Mouse (Mus musculus) limb, embryonic 15.5 days (tissue): Measurements from ENCODE around the gene Mturn. TPM values are rescaled to one million over a fixed set of nuclear protein-coding genes. Genes with fewer than 3 reads are reported as not detected.

ENCODE experiments used
- ATAC-seq: fragments of 200-750 bp; cut with Nextera tagmentation; 2 replicates; pipeline ENCODE4 v1.8.0; 2017; ENCODE audit warnings: low read depth, moderate TSS enrichment; ENCODE audit not compliant: insufficient number of reproducible peaks, low FRiP score, low TSS enrichment
- H3K27ac ChIP-seq: fragments of 300-500 bp; sonication (generic); 2 replicates; pipeline ENCODE4 v1.5.1; 2015; ENCODE audit warnings: moderate library complexity, mild to moderate bottlenecking, inconsistent platforms
- H3K27me3 ChIP-seq: fragments of 300-500 bp; sonication (generic); 2 replicates; pipeline ENCODE4 v1.6.1; 2015; ENCODE audit warnings: inconsistent platforms
- H3K36me3 ChIP-seq: fragments of 300-500 bp; sonication (generic); 2 replicates; pipeline ENCODE4 v1.6.1; 2015; ENCODE audit warnings: inconsistent platforms
- H3K4me1 ChIP-seq: fragments of 300-500 bp; sonication (generic); 2 replicates; pipeline ENCODE4 v1.6.1; 2015; ENCODE audit warnings: inconsistent platforms
- H3K4me2 ChIP-seq: fragments of 300-500 bp; sonication (generic); 2 replicates; pipeline ENCODE4 v1.6.1; 2015; ENCODE audit warnings: mild to moderate bottlenecking, inconsistent platforms
- H3K4me3 ChIP-seq: fragments of 300-500 bp; sonication (generic); 2 replicates; pipeline ENCODE4 v1.5.1; 2015; ENCODE audit warnings: mild to moderate bottlenecking, inconsistent platforms
- H3K9ac ChIP-seq: fragments of 300-500 bp; sonication (generic); 2 replicates; pipeline ENCODE4 v1.6.1; 2015; ENCODE audit warnings: inconsistent platforms
- H3K9me3 ChIP-seq: fragments of 300-500 bp; sonication (generic); 2 replicates; pipeline ENCODE4 v1.6.1; 2016; ENCODE audit warnings: inconsistent platforms
- WGBS: fragments of 180-500 bp; shearing (Covaris S2); methylation state at CpG from one replicate; pipeline ENCODE4 v1.1.7; 2015; 5-methylcytosine and 5-hydroxymethylcytosine counted together
- polyA plus RNA-seq: library from polyadenylated mRNA; unstranded; fragments of >200 nt; fragmentation: Nextera tagmentation; extraction: Ambion mirVana; gene quantifications from 2 replicates; pipeline ENCODE4 v1.2.1, GENCODE M21; 2015

The Mturn gene
- polyA plus RNA-seq, 1 experiment from 2014 or later, result 10.6 TPM

DNA sequence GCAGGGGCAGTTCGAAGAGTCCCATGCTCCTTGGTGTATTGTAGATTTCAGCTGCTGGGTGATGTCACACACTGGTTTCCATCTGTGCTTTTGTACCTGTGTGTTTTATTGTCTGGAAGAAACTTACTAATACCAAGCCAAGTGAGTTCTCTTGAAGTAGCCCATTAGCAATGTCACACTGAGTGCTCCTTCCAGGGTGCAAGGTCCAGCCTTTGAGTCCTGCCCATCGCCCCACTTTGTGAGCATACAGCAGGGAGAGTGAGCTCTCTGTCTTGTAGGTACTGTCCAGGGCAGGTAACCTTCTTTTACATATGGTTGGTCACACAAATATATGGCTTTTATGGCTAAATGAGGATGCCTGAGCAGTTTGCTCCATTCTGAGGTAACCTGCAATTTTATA, 19.1 kb downstream of the Mturn start:
- H3K36me3 ChIP-seq, result no peaks in the 10 kb centered on the region
- no peak overlapping the region for H3K4me2 ChIP-seq
- no peak overlapping the region for H3K4me3 ChIP-seq
- peaks cover 21% of the 10 kb centered on the region for H3K4me1 ChIP-seq
- no peak for ATAC-seq
- H3K9ac ChIP-seq, result no peak overlapping the region
- no peaks in the 10 kb centered on the region for H3K9me3 ChIP-seq
- H3K27ac ChIP-seq, result no peak overlapping the region
- H3K27me3 ChIP-seq, result peaks cover 17% of the 10 kb centered on the region
- 86% methylated on average over 2 of the region's 2 CpGs for WGBS

DNA sequence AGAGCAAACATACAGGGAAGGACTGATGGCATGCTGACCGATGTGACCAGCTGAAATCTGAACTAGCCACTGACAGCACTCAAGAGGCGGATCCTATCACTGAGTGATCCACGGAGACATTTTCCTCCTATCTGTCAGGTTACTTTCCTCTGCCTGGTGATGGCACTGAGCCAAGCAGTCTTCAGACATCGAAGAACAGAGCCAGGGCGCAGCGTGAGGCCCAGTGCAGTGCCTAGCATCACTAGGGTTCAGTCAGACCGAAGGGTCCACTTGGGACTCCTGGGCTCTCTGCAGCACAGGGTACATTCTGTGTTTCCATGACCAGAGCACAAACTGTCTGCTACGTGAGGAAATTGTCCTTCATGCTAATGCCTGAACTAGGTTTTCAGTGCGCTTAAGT, 20.5 kb downstream of the Mturn start:
- ATAC-seq, result no peak
- Histone ChIP-seq H3K4me2 (no peak overlapping the region), H3K27me3 (peaks cover 17% of the 10 kb centered on the region), H3K9ac (no peak overlapping the region), H3K4me1 (peaks cover 24% of the 10 kb centered on the region), H3K4me3 (no peak overlapping the region), H3K36me3 (no peaks in the 10 kb centered on the region), H3K9me3 (no peaks in the 10 kb centered on the region), H3K27ac (no peak overlapping the region)
- WGBS, result 67% methylated on average over 9 of the region's 9 CpGs

DNA sequence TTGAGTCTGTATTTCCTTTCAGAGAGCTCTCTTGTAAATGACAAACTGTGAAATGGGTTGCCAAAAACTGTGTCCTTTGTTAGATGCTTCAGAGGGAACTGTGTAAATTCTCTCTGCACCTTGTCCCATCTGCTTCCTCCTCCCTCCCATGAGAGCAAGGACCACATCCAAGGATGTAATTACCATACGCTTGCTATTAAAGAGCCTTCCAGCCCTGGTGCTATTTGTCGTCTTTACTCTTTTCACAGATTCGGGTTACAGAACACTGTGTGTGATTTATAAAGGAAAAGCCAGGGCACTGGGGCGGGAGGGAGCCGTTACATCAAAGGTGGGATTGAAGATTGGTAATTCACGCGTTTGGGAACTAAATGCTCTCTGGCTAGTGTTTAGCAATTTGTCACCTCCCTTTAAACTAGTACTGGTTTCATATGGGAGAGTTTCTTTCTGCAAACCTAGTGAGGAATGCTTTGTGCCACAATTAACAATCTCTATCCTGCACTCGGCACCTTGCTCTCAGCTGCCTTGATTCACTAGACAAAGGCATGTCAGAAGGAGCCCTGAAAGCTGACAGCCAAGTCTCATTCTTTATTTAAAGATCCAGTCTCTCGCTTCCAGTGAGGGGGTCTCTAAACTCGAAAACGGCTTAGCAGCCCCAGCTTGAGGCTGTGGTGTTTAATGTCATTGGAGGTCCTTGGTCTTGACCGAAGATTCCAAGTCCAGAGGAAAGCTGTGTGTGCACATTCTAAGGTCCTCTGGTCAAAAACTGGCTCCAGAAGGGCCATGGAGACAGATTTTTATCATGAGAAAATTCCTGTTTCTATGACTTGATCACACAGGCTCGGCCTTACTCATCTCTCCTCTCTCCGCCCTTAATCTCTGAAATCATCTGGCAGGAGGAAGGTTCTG, 22.5 kb downstream of the Mturn start:
- no peaks in the 10 kb centered on the region for H3K36me3 ChIP-seq
- H3K9me3 ChIP-seq, result no peaks in the 10 kb centered on the region
- H3K9ac ChIP-seq, result no peak overlapping the region
- WGBS, result 16% methylated on average over 14 of the region's 14 CpGs
- H3K4me3 ChIP-seq, result no peak overlapping the region
- no peak overlapping the region for H3K4me2 ChIP-seq
- ATAC-seq, result no peak
- H3K27ac ChIP-seq, result no peak overlapping the region
- H3K4me1 ChIP-seq, result peaks cover 19% of the 10 kb centered on the region
- H3K27me3 ChIP-seq, result peaks cover 17% of the 10 kb centered on the region

DNA sequence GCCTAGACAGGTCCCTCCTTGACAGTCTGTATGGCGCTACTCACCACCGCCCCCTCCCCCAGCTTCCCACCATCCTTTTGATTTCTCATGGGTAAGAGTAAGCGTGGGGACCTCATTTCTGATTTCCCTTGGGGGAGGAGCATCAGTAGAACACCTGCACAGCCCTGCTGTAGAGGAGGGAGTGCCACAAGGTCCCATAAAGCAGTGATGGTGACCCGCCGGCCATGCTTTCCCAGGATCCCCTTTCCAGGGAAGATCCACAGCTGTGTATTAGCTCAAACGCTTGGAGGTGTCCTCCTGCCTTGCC, 23.1 kb downstream of the Mturn start:
- H3K27me3 ChIP-seq, result peaks cover 17% of the 10 kb centered on the region
- no peaks in the 10 kb centered on the region for H3K36me3 ChIP-seq
- no peak for ATAC-seq
- H3K4me3 ChIP-seq, result no peak overlapping the region
- no peak overlapping the region for H3K4me2 ChIP-seq
- no peak overlapping the region for H3K9ac ChIP-seq
- no peak overlapping the region for H3K27ac ChIP-seq
- WGBS, result 32% methylated on average over 6 of the region's 6 CpGs
- H3K9me3 ChIP-seq, result no peaks in the 10 kb centered on the region
- H3K4me1 ChIP-seq, result peaks cover 16% of the 10 kb centered on the region; the same call in 1 of the 2 replicates

DNA sequence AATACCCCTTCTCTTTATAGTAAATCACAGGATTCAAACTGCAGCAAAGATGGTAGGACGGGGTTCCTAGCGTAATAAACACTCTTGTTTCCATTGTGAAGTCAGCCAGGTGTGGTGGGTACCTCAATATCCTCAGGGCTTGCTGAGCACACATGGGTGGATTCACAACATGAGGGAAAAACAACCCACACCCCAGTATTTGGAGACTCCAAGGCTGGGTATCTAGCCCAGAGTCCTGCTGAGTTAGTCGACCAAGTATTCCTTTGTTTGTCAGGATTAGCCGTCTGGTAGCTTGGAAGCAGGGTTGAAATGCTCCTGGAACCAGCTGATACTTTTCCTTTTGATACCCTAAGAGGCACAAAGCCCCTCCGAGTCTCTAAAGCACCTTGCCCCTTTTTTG, 23.4 kb downstream of the Mturn start:
- no peak overlapping the region for H3K4me2 ChIP-seq
- H3K4me3 ChIP-seq, result no peak overlapping the region
- H3K27ac ChIP-seq, result no peak overlapping the region
- ATAC-seq, result no peak
- 32% methylated on average over 5 of the region's 5 CpGs for WGBS
- peaks cover 16% of the 10 kb centered on the region; the same call in 1 of the 2 replicates for H3K4me1 ChIP-seq
- H3K36me3 ChIP-seq, result no peaks in the 10 kb centered on the region
- H3K27me3 ChIP-seq, result peaks cover 17% of the 10 kb centered on the region
- H3K9me3 ChIP-seq, result no peaks in the 10 kb centered on the region
- H3K9ac ChIP-seq, result no peak overlapping the region

DNA sequence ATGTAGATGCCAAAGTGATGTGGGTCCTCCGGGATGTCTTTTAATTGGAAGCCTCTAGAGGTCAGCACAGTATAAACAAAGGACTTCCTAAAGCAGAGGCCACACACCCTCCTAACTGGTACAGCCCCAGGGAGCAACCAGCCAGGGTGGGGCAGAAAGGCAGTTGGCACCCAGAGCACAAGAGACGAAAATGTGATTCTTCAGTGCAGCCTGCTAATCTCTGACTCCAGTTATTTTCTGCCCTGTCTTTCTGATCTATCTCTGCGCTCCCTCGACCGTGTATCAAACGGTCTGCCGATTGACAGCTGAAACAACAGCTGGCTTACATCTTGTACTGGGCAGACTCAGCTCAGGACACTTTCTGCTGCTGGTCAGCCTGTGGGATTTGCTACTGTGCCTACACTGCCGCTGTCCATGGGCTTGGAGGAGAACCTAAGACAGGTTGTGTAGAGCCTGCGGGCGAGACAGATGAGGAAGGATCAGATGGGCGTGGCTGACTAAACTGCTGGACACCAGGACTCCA, 24.0 kb downstream of the Mturn start:
- Histone ChIP-seq H3K4me2 (peak overlapping the region; percentile 20; the same call in 1 of the 2 replicates), H3K36me3 (no peaks in the 10 kb centered on the region), H3K9me3 (no peaks in the 10 kb centered on the region), H3K27ac (no peak overlapping the region), H3K27me3 (peaks cover 14% of the 10 kb centered on the region), H3K4me3 (no peak overlapping the region), H3K9ac (no peak overlapping the region), H3K4me1 (peaks cover 16% of the 10 kb centered on the region; the same call in 1 of the 2 replicates)
- WGBS, result 22% methylated on average over 11 of the region's 11 CpGs
- ATAC-seq, result no peak

DNA sequence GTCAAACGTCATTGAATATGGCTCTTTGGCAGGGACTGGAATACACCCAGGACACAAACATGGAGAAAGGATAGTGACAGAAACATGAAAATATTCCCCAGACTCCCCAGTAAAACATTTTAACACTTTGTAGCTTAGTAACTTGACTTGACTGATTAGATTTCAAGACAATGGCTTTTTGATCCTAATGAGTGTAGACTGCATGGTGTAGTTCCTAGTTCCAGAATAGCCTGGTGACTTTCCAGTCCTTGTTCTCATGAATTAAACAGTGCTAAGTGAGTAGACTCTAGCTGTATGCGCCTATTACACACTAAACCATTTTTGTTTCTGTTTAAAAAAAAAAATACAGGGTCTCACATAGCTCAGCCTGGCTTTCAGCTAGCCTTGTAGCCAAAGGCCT, 24.7 kb downstream of the Mturn start:
- Histone ChIP-seq H3K4me1 (peaks cover 16% of the 10 kb centered on the region; the same call in 1 of the 2 replicates), H3K27ac (no peak overlapping the region), H3K9me3 (no peaks in the 10 kb centered on the region), H3K4me2 (no peak overlapping the region), H3K36me3 (no peaks in the 10 kb centered on the region), H3K9ac (no peak overlapping the region), H3K4me3 (no peak overlapping the region), H3K27me3 (peaks cover 13% of the 10 kb centered on the region)
- no peak for ATAC-seq
- 66% methylated on average over 2 of the region's 2 CpGs for WGBS

DNA sequence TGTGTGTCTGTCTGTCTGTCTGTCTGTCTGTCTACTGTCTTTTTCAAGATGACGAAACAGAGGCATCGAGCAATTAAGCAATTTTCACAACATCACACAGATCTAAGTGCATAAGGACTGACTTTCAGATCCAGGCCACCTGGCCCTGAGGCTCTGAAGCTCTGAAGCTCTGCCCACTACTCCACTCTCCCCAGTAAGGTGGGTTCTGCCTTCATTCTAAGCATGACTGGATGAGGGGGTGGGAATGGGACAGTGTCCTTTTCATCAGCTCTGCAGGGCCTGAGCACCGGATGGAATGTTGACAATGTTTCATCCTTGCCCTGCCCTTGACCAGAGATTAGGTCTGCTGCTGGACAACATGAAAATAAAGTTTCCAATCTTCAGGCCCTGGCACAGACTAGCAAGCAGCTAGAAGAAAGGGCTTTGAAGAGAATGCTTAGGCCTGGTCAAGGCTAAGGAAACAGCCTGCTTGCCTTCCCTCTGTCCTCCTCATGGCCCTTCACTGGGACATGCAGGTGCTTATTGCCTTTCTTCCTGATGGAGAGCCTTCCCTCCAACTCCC, 25.3 kb downstream of the Mturn start:
- H3K36me3 ChIP-seq, result no peaks in the 10 kb centered on the region
- peaks cover 16% of the 10 kb centered on the region; the same call in 1 of the 2 replicates for H3K4me1 ChIP-seq
- no peaks in the 10 kb centered on the region for H3K9me3 ChIP-seq
- ATAC-seq, result no peak
- WGBS, result 87% methylated on average over 3 of the region's 3 CpGs
- H3K27ac ChIP-seq, result no peak overlapping the region
- H3K4me2 ChIP-seq, result no peak overlapping the region
- H3K4me3 ChIP-seq, result no peak overlapping the region
- H3K9ac ChIP-seq, result no peak overlapping the region
- H3K27me3 ChIP-seq, result peaks cover 13% of the 10 kb centered on the region

DNA sequence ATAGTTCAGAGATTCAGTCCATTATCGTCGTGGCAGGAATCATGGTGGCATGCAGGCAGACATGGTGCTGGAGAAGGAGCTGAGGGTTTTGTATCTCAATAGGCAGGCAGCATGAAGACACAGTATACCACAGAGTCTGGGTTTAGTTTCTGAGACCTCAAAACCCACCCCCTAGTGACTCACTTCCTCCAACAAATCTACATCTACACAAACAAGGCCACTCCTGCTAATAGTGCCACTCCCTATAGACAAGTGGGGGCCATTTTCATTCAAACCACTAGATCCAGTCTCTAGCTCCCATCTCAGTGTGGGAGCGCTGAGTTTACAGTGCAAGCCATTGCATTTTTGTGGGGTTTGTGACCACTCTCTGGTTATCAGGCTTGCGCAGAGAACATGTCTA, 27.2 kb downstream of the Mturn start:
- Histone ChIP-seq H3K9me3 (no peaks in the 10 kb centered on the region), H3K9ac (no peak overlapping the region), H3K36me3 (no peaks in the 10 kb centered on the region), H3K27me3 (peaks cover 9% of the 10 kb centered on the region), H3K4me1 (peaks cover 15% of the 10 kb centered on the region; the same call in 1 of the 2 replicates), H3K27ac (no peak overlapping the region), H3K4me3 (no peak overlapping the region), H3K4me2 (no peak overlapping the region)
- WGBS, result 85% methylated on average over 4 of the region's 4 CpGs
- ATAC-seq, result no peak

DNA sequence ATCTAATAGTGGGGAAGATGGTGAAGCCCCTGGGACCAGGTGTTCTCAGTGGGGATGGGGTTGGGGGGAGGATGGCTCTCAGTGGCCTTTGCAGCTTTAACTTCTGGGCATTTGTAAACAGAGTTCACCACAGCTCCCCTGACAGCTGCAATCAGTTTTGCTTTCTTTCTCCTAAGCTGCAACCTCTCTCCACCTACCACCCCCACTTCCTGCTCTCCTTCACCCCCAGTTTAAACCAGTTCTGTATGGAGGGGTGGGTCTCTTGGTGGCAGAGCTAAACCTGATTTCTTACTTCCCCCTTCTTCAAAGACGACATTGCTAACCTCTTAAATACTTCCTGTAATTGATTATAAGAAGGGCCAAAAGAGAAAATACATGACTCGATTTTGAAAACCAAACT, 34.3 kb downstream of the Mturn start:
- Histone ChIP-seq H3K36me3 (no peaks in the 10 kb centered on the region), H3K9me3 (no peaks in the 10 kb centered on the region), H3K4me1 (no peaks in the 10 kb centered on the region), H3K4me3 (no peak overlapping the region), H3K4me2 (no peak overlapping the region), H3K27me3 (no peaks in the 10 kb centered on the region), H3K27ac (no peak overlapping the region), H3K9ac (no peak overlapping the region)
- WGBS, result 31% methylated on average over 2 of the region's 2 CpGs
- no peak for ATAC-seq

DNA sequence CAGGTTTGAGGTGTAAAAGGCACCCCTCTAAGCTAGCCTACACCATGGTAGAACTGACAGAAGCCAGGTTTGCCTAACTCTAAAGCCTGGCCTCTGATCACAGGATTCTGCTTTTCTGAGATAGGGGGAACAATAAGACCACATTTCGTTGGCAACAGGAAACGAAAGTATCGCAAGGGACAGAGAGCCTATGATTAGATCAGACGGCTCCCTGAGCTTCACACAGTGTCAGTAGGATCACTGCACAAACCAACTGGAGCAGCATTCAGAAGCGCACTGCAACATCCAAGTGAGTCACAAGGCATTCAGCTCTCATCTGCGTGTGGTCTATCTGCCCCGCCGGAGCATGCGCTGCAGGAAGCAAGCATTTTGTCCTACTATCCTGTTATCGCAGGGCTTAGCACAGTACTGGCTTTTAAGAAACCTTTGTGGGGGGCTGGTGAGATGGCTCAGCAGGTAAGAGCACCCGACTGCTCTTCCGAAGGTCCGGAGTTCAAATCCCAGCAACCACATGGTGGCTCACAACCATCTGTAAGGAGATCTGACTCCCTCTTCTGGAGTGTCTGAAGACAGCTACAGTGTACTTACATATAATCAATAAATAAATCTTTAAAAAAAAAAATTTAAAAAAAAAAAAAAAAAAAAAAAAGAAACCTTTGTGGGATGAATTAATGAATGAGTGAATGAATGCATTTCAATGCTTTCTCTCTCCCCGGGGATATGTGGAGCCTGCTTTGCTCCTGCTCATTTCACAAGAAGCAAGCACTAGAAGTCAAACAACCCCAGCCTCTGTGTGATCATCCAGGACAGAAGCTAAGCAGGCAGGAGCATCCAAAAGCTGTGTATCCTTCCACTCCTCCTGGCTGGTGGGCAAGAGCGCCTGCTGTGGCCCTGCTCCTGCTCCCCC, 37.6 kb downstream of the Mturn start:
- Histone ChIP-seq H3K4me1 (no peaks in the 10 kb centered on the region), H3K9me3 (no peaks in the 10 kb centered on the region), H3K27me3 (no peaks in the 10 kb centered on the region), H3K4me2 (no peak overlapping the region), H3K4me3 (no peak overlapping the region), H3K36me3 (no peaks in the 10 kb centered on the region), H3K9ac (no peak overlapping the region), H3K27ac (no peak overlapping the region)
- ATAC-seq, result no peak
- WGBS, result 80% methylated on average over 15 of the region's 15 CpGs
